Mouse (Mus musculus): ENCODE measurements at regions not wholly inside any gene's neighbourhood (a gene's known extent, or its start where the extent isn't known, plus 50 kb on each side); places are given as distances from the start of the nearest gene placed in this dataset.
A peak's percentile ranks its signal among the peaks of the same experiment; 100 is the strongest.
"Not testable (repeated sequence)": the region's sequence is repeated elsewhere in the genome, so short reads cannot be mapped to it uniquely, and the experiment has no call there.

GRCm38 (mm10) chr1:157622156-157622555 lies 115.6 kb downstream of the Sec16b start:
- not testable (repeated sequence) for DNase-seq (ENCODE audit: low read depth, low spot score)

GRCm38 (mm10) chr1:157632586-157632985 lies 126.1 kb downstream of the Sec16b start:
- DNase-seq (ENCODE audit: low read depth, low spot score): no peak

- peak; percentile 14 for DNase-seq (ENCODE audit: low read depth, low spot score)
These were observed 126.9 kb downstream of the Sec16b start for GRCm38 (mm10) chr1:157633470-157633869.

- no peak for DNase-seq (ENCODE audit: low read depth, low spot score)
These were observed 129.2 kb downstream of the Sec16b start for GRCm38 (mm10) chr1:157635776-157636175.

GRCm38 (mm10) chr1:157643524-157643923 lies 137.0 kb downstream of the Sec16b start:
- DNase-seq (ENCODE audit: low read depth, low spot score): no peak

- no peak for DNase-seq (ENCODE audit: low read depth, low spot score)
These were observed 139.3 kb downstream of the Sec16b start for GRCm38 (mm10) chr1:157645682-157646421.

- no peak for DNase-seq (ENCODE audit: low read depth, low spot score)
These were observed 148.9 kb downstream of the Sec16b start for GRCm38 (mm10) chr1:157655446-157655845.

GRCm38 (mm10) chr1:157669626-157670025 lies 163.1 kb downstream of the Sec16b start:
- DNase-seq (ENCODE audit: low read depth, low spot score): no peak

- DNase-seq (ENCODE audit: low read depth, low spot score): no peak
These were observed 177.8 kb downstream of the Sec16b start for GRCm38 (mm10) chr1:157684356-157684755.

- no peak for DNase-seq (ENCODE audit: low read depth, low spot score)
These were observed 188.7 kb downstream of the Sec16b start for GRCm38 (mm10) chr1:157695198-157695597.

GRCm38 (mm10) chr1:157703639-157704038 lies 197.1 kb downstream of the Sec16b start:
- DNase-seq (ENCODE audit: low read depth, low spot score): no peak

GRCm38 (mm10) chr1:157705364-157705763 lies 198.8 kb downstream of the Sec16b start:
- DNase-seq (ENCODE audit: low read depth, low spot score): no peak

- no peak for DNase-seq (ENCODE audit: low read depth, low spot score)
These were observed 200.7 kb downstream of the Sec16b start for GRCm38 (mm10) chr1:157707256-157707655.

GRCm38 (mm10) chr1:157709117-157709516 lies 202.6 kb downstream of the Sec16b start:
- peak; percentile 2 for DNase-seq (ENCODE audit: low read depth, low spot score)

GRCm38 (mm10) chr1:157710870-157711269 lies 204.3 kb downstream of the Sec16b start:
- DNase-seq (ENCODE audit: low read depth, low spot score): no peak

- no peak for DNase-seq (ENCODE audit: low read depth, low spot score)
These were observed 206.0 kb downstream of the Sec16b start for GRCm38 (mm10) chr1:157712519-157712918.

GRCm38 (mm10) chr1:157713851-157714250 lies 207.3 kb downstream of the Sec16b start:
- no peak for DNase-seq (ENCODE audit: low read depth, low spot score)

GRCm38 (mm10) chr1:157715632-157716031 lies 209.1 kb downstream of the Sec16b start:
- DNase-seq (ENCODE audit: low read depth, low spot score): no peak

- DNase-seq (ENCODE audit: low read depth, low spot score): no peak
These were observed 210.6 kb downstream of the Sec16b start for GRCm38 (mm10) chr1:157717131-157717530.

- no peak for DNase-seq (ENCODE audit: low read depth, low spot score)
These were observed 215.4 kb downstream of the Sec16b start for GRCm38 (mm10) chr1:157721946-157722345.

GRCm38 (mm10) chr1:157731124-157731523 lies 224.6 kb downstream of the Sec16b start:
- no peak for DNase-seq (ENCODE audit: low read depth, low spot score)

GRCm38 (mm10) chr1:157740725-157741665 lies 234.5 kb downstream of the Sec16b start:
- no peak for DNase-seq (ENCODE audit: low read depth, low spot score)

- no peak for DNase-seq (ENCODE audit: low read depth, low spot score)
These were observed 239.1 kb downstream of the Sec16b start for GRCm38 (mm10) chr1:157745611-157746010.

All from skeletal muscle tissue, adult 2 months (tissue).